Mouse (Mus musculus): ENCODE results near the gene Mbd6. TPM values are rescaled to one million over a fixed set of nuclear protein-coding genes. Genes with fewer than 3 reads are reported as not detected.

Mbd6 gene
- total RNA-seq, 4 experiments from 2014 or later = 17.6 to 25.5 (median 19.5) TPM

DNA sequence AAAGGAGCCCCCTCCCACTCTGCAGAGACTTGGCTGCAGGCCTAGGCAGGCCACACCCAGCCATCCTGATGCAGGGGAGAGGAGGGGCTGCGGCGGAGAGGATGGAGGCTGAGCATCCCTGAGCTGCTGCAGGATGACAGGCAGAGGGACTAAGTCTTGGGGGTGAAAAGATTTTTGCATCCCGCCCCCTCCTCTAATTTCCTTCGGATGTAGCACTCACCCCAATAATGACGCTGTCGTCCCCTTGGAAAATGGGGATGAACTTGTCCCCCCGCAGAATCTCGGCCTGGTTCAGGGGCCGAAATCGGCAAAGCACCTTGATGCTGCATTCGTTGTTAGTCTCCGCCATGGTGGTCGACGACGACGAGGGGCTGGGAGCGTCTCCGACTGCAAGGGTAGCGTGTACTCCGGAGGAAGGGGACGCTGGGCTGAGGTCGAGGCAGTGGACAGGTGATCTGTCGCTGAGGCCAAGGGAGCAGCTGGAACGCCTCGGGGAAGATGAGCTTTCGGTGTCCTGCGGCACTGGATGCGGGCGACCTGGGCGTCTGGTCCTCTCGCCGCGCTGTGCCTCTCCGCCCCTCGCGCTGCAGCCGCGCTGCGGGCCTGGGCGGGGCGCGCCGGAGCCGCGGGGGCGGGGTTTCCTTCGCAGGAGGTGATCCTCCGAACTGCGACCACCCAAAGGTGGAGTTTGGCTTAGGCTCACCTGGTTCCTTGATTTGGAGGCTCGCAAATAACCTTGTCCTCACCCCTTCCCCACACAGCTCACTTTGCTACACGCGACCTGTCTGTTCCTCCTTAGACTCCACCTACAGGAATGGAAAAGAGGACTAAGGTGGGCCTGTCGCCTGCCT lies 26.0 kb downstream of the Mbd6 start, which contains the start of gene Kif5a:
Gene Kif5a (minus strand): TSS at position 801 of the 851 bp plus-strand sequence.
- no peak for DNase-seq (ENCODE audit: low spot score)

DNA sequence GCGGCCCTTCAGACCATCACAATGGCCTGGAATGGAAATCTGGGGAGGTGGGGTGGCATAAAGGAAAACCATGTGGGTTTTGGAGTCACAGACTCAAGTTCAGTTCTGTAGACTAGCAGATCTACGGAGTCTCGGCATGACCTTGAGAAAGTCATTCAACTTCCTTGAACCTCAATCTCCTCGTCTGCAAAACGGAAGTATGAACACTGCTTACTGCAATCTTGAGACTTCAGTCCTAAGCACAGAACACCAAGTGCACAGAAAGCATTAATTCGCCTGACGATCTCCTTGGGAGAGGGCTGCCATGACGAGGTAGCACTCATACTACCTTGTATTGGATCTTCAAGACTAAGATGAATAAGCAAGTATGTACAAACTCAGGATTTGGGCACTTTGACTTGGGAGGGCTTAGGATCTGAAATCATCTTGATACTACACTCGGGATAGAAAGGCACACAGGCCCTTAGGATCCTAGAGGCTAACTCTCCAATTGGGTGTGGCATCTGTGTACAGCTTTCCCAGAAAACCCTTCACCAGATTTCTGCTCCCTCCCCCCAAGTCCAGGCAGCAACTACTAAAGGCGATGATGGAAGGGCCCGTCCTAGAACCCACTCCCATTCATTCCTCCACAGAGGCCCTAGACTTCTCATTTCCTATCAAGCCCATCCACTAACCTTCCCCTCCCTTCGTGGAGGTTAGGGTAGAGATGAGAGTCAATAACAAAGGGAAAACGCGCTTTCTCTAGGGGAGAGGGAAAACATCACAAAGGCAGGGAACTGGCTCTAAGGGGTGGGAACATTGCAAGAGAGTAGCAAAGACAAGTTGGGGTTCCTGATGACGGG lies 26.9 kb downstream of the Mbd6 start:
- DNase-seq (ENCODE audit: low spot score) = no peak

GRCm38 (mm10) chr10:127258489-127258888 lies 30.3 kb downstream of the Mbd6 start:
- no peak for DNase-seq (ENCODE audit: low spot score)

DNA sequence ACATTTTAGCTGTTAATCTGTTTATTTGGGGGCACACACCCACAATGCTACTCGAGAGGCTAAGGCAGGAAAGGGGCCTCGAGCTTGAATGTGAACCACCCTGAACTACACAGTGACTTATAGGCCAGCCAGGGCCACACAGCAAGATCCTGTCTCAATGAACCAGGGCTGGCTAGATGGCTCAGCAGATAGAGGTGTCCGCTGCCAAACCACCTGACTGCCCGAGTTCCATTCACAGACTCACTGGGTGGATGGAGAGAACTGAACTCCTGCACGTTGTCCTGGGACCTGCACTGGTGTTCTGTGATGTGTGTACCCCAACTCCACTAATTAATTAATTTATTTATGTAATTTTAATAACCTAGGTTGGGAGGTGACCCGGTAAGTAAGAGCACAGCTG lies 31.0 kb downstream of the Mbd6 start:
- DNase-seq (ENCODE audit: low spot score) = no peak

- peak; percentile 50 for DNase-seq (ENCODE audit: low spot score)
Observed at GRCm38 (mm10) chr10:127255625-127256345, 33.0 kb downstream of the Mbd6 start.

DNA sequence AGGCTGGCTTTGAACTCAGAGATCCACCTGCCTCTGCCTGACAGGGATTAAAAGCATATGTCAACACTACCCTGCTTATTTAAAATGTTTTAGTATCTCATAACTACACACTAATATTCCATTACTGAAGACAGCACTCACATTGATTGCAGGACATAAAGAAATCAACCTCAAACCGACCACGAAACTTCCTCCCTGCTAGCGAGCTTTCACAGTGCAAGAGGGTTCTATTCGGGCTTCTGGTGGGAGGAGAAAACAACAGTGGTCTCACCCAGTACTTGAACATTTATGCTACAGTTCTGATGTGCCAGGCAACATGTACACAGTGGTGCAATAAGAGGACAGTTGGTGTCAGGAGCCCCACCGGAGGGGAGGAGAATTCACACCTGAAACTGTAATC lies 38.0 kb downstream of the Mbd6 start:
- DNase-seq (ENCODE audit: low spot score) = no peak

- DNase-seq (ENCODE audit: low spot score) = no peak
Observed at GRCm38 (mm10) chr10:127238241-127238824, 50.5 kb downstream of the Mbd6 start.

DNA sequence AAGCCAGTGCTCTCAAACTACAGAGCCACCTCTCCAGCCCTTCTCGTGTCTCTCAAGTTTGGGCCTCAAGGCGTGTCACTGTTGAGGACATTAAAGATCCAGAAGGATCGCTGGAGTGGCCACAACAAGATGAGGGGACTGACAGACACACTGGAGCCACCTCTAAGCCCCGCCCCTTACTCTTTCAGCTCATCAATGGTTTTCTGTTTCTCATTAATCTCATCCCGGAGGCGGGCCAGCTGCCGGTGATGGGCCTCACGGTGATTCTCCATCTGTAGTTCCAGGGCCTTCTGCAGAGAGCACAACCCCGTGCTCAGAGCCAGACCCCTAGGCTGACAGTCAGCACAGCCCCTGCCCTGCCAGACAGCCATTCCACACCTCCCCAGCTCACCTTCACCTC lies 52.3 kb downstream of the Mbd6 start:
- no peak for DNase-seq (ENCODE audit: low spot score)

DNA sequence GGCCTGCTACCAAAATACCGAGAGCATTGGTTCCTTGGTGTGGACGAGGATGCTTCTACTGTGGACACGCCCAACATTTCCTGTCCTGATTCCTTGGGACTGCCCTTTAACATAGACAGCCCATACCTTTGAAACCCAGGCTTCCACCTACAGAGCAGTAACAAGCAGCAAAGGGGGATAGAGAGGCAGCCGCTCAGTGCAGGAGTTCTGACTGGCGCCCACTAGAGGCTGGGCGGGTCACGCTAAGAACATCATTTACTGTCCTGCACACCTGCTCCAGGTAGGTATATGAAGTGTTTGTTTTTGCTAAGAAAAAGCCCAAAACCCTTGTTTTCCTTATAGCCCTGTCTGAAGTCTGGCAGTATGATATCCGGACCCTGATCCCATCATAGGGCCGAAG lies 55.7 kb downstream of the Mbd6 start:
- no peak for DNase-seq (ENCODE audit: low spot score)

Other genes starting within 250 kb of the Mbd6 start
- 1 to 10 TPM; 7.5 to 9.6 (median 9.2) TPM for gene Mettl1, start 247.6 kb downstream of the Mbd6 start, total RNA-seq (2022)
- not detected for gene Eef1akmt3, start 247.5 kb downstream of the Mbd6 start, total RNA-seq (2022)
- gene Cyp27b1, start 240.8 kb downstream of the Mbd6 start, total RNA-seq (2022) = under 1 TPM in 1 of 4 experiments, not detected in 3; 0.19 TPM
- gene March9, start 228.8 kb downstream of the Mbd6 start, total RNA-seq (2022) = 1 to 10 TPM; 2.4 to 4.1 (median 3.3) TPM
- gene Cdk4, start 225.5 kb downstream of the Mbd6 start, total RNA-seq (2022) = 10 to 100 TPM; 74.9 to 90.0 (median 79.0) TPM
- gene Tspan31, start 218.8 kb downstream of the Mbd6 start, total RNA-seq (2022) = 10 to 100 TPM; 43.7 to 50.9 (median 48.6) TPM
- gene Agap2, start 213.7 kb downstream of the Mbd6 start, total RNA-seq (2022) = 1 to 10 TPM; 3.6 to 6.1 (median 4.8) TPM
- 10 to 100 TPM; 22.2 to 31.6 (median 24.1) TPM for gene Os9, start 167.9 kb downstream of the Mbd6 start, total RNA-seq (2022)
- 1 to 10 TPM; 1.2 to 3.2 (median 1.5) TPM for gene B4galnt1, start 123.8 kb downstream of the Mbd6 start, total RNA-seq (2022)
- 10 to 100 TPM; 13.0 to 24.6 (median 15.5) TPM for gene Slc26a10, start 108.4 kb downstream of the Mbd6 start, total RNA-seq (2022)
- gene Arhgef25, start 98.9 kb downstream of the Mbd6 start, total RNA-seq (2022) = 10 to 100 TPM in 3 of 4 experiments, 1 to 10 TPM in 1; 8.1 to 13.4 (median 10.8) TPM
- 10 to 100 TPM; 18.1 to 29.6 (median 24.2) TPM for gene Dtx3, start 93.3 kb downstream of the Mbd6 start, total RNA-seq (2022)
- 10 to 100 TPM; 32.4 to 38.3 (median 35.3) TPM for gene Pip4k2c, start 77.4 kb downstream of the Mbd6 start, total RNA-seq (2022)
- 1 to 10 TPM in 2 of 4 experiments, under 1 TPM in 2; 0.54 to 1.6 (median 1.2) TPM for gene Kif5a, start 25.7 kb downstream of the Mbd6 start, total RNA-seq (2022)
- gene Dctn2, start 22.6 kb downstream of the Mbd6 start, total RNA-seq (2022) = 100 to 1,000 TPM; 143 to 151 (median 146) TPM
- 10 to 100 TPM; 42.1 to 48.8 (median 45.4) TPM for gene Mars, start 22.8 kb upstream of the Mbd6 start, total RNA-seq (2022)
- 1 to 10 TPM; 1.5 to 3.2 (median 3.0) TPM for gene Arhgap9, start 32.9 kb upstream of the Mbd6 start, total RNA-seq (2022)
- 1 to 10 TPM; 1.1 to 1.7 (median 1.3) TPM for gene Gli1, start 53.0 kb upstream of the Mbd6 start, total RNA-seq (2022)
- not detected for gene Inhbe, start 65.4 kb upstream of the Mbd6 start, total RNA-seq (2022)
- not detected for gene Inhbc, start 81.4 kb upstream of the Mbd6 start, total RNA-seq (2022)
- gene R3hdm2, start 91.3 kb upstream of the Mbd6 start, total RNA-seq (2022) = 100 to 1,000 TPM; 150 to 177 (median 168) TPM
- 1 to 10 TPM in 1 of 4 experiments, under 1 TPM in 2, not detected in 1; 0.66 to 1.5 (median 0.76) TPM for gene Stac3, start 212.7 kb upstream of the Mbd6 start, total RNA-seq (2022)
- gene Ndufa4l2, start 225.9 kb upstream of the Mbd6 start, total RNA-seq (2022) = 10 to 100 TPM; 17.2 to 26.5 (median 21.6) TPM
- 10 to 100 TPM; 41.6 to 48.4 (median 44.5) TPM for gene Shmt2, start 233.4 kb upstream of the Mbd6 start, total RNA-seq (2022)
- under 1 TPM; 0.22 to 0.66 (median 0.50) TPM for gene Nxph4, start 245.5 kb upstream of the Mbd6 start, total RNA-seq (2022)

All from heart, adult 8-10 months (tissue).